Mouse (Mus musculus): ENCODE measurements around the gene Shc3.
A peak's percentile ranks its signal among the peaks of the same experiment; 100 is the strongest.

Gene Shc3

DNA sequence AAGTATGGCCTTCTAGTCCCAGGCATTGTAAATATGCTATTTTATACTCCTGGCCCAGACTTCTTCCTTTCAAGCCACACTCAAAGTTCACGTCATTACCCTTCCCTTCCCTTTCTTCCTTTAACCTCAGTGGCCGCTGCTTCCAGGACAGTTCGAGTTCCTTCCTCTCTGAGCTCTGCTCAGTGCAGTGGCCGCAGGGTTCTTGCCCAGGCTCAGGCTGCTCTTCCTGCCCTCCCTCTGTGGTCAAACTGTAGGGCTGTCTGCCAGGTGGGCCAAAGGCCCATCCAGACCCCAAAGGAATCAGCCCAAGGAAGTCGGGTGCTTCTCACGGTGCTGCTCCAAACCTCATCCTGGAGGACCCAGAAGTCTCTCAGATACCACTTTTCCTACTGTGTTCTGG is 151.4 kb downstream of the Shc3 start:
- DNase-seq (ENCODE audit: low read depth, low spot score): no peak

DNA sequence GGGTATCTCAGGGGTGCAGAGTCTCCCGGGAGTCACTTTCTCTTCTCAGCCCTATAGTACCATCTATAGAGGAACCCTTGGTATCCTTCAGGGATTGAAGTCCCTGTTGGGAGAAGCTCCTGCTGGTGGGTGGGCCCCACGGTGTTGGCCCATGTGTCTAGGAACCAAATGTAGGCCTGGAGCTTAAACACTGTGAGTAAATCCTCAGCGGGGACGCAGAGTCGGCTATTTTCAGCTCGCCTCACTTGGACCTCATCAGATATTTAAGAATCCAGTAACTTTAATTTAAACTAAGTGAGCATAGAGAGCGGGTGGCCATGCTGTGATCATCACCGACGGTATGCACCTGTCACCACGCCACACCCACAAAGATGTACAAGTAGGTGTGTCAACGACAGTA is 152.5 kb downstream of the Shc3 start:
- peak; percentile 54 for DNase-seq (ENCODE audit: low read depth, low spot score)

DNA sequence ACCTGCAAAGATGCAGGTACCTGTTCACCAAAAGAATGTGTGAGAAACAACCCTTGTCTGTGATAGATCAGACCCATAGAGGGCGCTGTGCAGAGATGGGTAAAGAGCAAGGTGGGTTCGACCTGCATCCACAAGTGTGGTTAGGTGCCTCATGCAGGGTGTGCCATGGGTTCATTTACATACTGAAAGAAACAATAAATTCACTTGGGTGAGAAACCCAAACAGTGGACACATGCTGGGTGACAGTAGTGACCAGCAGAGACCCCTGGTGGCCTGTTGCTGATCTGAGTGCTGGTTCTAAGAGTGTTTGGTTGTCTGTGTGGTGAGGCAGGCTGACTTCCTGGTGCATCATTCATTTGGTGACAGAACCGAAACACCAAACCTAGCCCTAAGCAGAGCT is 155.8 kb downstream of the Shc3 start:
- no peak for DNase-seq (ENCODE audit: low read depth, low spot score)

DNA sequence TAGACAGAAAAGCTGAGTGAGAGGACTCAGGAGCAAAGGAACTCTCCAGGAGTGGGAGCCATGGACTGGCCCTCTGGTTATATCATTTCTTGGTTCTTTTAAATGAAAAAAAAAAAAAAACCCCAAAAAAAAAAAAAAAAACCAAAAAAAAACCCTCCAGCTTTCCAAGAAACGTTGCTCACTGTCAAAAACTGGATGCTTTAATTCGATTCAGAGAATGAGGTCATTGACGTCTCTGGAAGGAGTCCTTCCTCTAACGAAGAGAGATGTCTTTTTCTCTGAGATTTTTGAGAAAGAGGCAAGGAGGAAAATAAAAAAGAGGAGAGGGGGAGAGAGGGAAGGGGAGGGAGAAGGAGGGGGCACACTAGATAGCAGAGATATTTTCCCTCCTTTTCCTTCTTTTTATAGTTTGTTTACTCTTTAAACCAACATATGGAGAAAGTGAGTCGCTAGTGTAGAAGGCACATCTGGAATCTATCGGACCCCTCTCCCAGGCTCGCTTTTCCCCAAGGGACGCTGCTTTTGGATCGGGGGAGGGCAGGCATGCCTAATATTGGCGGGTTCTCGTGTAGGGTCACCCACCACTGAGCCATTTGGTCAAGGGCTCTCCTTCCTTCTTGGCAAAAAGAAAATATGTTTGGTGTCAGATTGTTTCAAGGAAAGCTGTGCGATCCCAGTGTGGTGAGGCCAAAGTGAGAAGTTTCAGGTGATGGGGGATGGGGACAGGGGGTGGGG is 157.4 kb downstream of the Shc3 start:
- no peak for DNase-seq (ENCODE audit: low read depth, low spot score)

DNA sequence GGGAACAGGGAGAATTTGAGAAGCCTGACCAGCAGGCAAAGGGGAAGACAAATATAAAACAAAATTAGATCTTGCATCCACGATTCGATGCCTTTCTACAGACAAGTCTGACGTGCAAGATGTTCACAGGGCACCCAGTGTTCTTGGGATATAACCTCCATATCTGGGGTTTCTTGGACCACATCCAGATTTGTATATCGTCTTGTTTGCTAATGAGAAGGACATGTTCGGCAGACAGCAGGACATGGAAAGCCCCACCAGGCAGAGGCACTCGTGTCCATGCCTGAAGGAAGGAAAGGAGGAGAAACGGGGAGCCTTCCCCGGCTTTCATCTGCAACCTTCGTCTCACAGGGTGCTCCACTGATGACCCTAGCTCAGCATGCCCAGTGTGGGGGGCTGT is 158.0 kb downstream of the Shc3 start:
- DNase-seq (ENCODE audit: low read depth, low spot score): no peak

DNA sequence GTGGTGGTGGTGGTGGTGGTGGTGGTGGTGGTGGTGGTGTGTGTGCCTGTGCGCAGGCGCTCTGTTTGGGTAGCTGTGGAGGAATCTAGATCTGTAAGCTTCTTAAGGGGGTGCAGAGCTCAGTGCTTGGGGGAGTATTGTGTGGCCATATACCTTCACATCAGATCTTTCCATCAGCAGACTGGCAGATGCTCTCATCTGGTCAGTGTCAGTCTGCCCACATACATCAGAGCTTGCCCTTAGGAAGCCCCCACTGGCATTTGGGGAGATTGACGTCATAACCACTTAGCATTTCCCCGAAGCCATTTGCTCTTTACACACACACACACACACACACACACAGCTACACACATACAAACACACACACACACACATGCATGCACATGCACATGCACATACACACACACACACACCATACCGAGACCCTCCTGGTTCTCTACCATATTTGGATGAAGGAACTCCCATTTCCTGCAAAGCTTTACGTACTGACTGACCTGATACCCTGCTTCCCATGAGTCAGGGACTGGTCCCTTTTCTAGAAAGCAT is 159.2 kb downstream of the Shc3 start:
- no peak for DNase-seq (ENCODE audit: low read depth, low spot score)

DNA sequence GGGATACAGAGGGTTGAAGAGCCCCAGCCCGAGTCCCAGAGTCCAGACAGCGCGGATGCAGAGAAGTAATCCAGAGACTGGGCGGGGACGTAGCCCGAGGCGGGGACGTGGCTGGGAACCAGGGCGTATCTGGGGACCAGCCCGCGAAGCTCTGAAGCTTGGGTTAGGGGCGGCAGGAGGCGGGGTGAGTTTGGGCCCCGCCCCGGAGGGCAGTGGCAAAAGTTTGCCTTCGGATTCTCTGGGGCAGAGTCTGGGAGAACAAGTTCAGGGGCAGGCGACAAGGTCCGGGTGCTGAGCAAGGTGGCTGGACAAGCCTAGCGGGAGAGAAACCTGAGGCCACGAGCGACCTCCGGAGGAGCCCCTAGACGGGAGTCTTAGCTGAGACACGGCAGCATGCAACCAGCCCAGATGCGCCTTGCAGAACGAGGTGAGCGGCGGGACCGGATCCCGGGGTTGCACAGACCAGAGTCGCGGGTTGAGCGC is 160.7 kb downstream of the Shc3 start, which contains the start of gene S1pr3:
Gene S1pr3, plus strand, starts transcription at position 121 of the 483 bp plus-strand sequence.
- no peak for DNase-seq (ENCODE audit: low read depth, low spot score)

DNA sequence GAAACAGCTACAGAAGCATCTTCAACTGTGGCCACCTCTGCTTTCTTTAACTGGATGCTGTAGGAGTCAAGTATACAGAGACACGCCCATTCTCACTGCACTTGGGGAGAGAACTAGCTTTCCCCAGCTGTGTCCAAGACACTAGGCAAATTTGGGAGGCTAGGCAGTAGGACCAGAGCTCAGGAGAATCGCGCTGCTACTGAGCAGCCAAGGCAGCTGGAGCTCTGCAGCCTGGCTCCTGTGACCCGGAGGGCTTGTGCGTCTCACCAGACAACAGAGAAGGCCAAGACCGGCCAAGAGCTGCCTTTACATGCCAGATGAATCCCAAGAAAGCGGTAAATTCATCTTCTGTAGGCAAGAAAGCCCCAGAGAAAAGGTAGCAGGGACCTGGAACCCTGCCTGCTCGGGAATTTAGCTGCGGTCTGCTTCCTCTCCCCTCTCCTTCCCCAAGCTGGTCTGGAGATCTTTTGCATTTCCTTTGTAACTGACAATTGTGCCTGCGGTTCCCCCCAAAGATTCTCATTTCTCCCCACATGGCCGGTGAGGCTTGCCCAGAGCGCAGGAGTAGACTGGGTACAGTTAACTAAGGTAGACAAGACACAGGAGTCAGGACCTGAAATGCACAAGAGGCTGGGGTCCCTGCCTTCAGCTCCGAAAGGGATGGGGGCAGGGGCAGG is 161.5 kb downstream of the Shc3 start:
- no peak for DNase-seq (ENCODE audit: low read depth, low spot score)

DNA sequence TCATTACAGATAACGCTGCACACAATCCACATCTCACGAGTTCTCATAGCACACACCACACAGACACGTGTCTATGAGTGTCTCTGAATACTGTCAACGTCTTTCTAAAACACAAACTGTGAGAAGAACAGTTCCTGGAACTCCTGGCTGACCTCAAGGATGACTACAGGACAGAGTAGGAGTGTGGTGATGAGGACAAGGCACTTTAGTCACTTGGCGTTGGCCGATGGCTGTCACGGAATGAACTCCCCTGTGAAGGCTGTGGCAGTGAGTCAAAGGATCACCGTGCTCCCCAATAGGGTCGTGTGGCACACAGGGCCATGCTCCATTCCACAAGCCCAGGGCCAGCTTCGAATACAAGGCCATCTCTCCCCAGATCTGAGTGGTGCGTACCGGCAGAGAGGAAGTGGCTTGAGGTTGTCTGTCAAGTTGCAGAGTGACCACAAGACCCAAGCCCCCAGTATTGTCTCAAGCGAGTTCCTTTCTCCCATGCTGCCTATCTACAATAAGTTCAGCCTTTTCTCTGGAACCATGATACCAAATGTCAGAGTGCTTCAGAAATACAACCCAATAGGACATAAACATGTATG is 163.4 kb downstream of the Shc3 start:
- no peak for DNase-seq (ENCODE audit: low read depth, low spot score)

DNA sequence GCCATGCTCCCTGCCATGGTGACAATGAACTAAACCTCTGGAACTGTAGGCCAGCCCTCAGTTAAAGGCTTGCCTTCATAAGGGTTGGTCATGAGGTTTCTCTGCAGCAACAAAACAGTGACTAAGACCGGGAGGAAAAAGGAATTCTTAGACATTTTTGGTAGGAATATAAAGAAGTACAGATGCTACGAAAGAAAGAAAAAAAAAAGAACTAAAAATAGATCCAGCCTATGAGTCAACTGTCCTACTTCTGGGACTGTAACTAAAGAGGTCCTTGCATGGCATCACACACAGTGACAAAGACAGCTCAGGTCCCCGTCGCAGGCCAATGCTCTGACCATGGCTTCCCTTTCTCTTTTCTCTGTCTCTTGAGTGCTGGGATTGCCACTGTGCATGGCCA is 164.7 kb downstream of the Shc3 start:
- DNase-seq (ENCODE audit: low read depth, low spot score): peak; percentile 77

DNA sequence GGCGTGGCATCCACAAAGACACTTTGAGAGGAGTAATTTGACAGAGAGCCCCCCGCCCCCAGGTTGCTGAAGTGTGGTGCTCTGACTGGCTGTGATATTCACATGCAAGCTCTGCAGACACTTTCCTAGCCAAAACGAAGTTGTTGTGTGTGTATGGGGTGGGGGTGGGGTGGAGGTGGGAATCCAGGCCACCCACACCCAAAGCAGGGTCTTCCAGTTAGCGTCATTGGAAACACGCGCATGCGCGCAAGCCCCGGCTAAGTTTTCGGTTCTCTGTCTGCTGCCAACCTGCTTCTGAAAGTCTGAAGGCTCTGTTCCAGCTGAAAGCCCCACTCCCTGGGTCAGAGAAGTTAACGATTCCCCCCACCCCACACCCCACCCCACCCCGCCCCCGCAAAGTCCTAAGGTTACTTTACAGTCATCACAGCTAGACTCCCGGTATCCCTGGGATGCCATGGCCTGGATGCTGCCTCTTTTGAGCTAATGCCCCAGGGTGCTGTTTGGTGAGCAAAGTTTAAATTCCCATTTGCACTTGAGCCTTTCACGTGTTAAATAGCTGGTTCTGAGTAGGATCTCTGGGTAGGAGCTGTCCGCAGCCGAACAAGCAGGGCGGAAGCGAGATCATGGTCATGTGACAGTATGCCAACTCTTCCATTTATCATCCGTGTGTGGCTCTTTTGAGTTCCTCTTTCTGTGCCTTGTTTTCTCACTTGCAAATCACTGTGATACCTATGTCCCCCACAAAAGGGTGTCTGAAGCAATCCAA is 168.3 kb downstream of the Shc3 start:
- DNase-seq (ENCODE audit: low read depth, low spot score): no peak

DNA sequence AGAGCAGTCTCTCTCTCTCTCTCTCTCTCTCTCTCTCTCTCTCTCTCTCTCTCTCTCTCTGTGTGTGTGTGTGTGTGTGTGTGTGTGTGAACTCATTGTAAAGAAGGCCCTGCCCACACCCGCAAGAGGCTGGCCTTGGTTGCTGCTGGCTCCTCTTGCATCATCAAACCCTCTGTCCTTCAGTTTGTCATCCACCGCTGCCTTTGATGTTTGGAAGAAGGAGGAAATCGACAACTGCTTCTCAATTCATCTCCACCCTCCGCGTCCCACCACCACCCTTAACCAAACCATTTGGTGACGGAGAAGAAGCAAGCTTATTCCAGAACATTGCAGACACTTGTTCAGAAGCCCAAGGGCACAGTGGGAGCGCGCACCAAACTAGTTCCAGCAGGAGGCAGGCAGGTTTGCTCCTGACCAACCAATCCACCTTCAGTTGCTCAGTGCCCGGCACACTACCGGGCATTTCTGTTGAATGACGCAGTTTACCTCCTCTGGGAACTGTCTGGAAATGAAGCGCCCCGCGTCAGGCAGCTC is 169.0 kb downstream of the Shc3 start:
- DNase-seq (ENCODE audit: low read depth, low spot score): no peak

DNA sequence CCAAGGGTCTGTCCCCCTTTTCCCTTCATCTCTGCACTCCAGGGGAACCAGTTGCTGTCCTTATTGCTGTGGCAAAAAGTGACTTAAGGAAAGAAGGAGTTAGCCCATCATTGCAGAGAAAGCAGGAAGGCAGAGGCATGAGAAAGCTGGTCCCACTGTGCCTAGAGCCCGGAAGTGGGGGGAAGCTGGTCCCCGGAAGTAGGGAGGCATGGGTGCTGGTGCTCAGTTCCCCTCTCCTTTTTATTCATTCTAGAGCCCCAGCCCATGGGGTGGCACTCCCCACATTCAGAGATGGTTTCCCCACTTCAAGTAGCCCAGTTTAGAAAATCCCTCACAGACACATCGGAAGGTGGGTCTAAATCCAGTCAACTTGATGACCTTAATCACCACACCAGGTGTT is 169.7 kb downstream of the Shc3 start:
- DNase-seq (ENCODE audit: low read depth, low spot score): no peak

DNA sequence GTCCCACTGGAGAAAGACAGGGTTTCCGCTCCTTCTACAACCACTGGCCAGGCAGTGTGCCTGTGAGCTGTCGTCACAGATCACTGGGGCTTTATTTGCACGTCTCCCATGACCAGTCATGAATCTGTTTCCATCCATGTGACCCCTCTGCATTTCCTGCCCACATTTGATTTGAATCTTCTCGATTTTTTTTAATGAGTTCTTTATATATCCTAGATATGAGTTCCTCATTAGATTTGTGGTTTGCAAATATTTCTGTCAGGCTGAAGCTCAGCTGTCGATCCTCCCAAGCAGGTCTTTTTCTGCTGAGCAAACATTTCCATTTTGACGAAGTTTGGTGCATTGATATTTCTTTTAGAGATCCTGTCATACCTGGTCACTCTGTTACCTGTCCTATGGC is 171.4 kb downstream of the Shc3 start:
- no peak for DNase-seq (ENCODE audit: low read depth, low spot score)

DNA sequence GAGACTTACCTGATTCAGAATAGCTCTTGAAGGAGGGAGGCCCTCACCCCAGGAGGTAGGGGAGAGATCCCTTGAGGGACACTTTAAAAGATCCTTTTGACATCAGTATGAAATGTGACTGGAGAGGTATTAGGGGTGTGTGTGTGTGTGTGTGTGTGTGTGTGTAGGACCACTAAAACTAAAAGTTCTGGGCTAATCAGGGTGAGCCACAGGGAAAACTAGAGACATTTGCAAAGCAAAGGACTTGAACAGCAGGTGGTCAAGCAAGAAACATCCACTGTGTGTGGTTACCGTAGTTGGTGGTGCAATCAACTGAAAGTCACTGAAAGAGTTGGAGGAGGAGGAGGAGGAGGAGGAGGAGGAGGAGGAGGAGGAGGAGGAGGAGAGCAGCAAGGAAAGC is 177.0 kb downstream of the Shc3 start:
- no peak for DNase-seq (ENCODE audit: low read depth, low spot score)

DNA sequence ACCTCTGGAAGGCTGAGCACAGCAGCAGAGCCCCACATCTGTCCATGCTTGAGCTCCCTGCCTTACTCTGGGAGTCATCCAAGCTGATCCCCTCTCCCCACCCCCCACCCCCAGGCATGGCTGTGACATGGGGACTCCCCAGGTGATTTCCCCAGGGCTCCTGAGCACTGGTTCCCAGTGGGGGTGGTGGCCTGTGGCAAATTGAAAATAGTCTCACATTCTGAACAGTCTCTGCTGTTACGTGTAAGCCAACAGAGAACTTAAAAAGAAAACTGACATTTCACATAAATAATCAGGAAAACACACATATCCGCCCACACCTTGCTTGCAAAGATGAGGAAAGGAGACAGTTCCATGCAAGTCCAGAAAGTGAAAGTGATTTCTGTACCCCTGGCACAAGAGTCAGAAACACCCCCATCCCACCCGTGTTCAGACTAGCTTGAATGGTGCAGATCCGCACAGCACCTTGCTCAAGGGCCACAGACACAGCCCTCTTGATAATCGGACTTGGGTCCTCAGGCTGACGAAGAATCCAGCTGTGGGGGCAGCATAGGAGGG is 177.8 kb downstream of the Shc3 start:
- DNase-seq (ENCODE audit: low read depth, low spot score): no peak

DNA sequence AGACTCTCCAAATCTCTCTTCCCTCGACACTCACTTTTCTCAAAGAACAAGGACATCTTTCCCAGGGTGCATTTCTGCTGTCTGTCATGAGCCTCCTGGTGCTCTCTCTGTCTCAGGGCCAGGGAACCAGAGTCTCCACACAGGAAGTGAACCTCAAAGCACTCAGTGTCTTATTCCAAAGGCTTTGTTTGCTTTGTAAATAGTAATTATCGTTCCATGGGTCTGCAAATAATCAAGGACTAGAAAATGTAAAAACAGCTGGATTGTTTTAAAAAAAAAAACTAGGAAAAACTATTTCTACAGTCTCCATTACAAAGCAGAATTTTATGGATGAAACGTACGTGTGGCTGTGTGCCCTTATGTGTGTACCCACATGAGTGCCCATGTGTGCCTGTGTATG is 178.8 kb downstream of the Shc3 start:
- DNase-seq (ENCODE audit: low read depth, low spot score): no peak

DNA sequence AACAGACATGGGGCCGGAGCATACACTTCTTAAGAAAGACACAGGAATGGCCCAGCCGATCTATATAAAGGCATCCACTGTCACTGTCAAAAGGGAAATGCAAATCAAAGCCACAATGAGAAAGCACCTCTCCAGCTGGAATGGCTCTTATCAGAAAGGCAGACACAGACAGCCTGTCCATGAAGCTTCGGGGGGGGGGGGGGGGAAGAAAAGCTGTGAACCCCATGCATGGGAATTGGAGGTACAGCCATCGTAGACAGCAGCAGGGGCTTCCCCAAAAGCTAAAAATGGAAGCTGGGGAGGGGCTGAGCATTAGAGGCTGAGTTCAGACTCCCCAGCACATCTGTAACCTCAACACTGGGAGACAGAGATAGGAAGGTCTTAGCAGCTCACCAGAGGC is 181.3 kb downstream of the Shc3 start:
- DNase-seq (ENCODE audit: low read depth, low spot score): no peak

DNA sequence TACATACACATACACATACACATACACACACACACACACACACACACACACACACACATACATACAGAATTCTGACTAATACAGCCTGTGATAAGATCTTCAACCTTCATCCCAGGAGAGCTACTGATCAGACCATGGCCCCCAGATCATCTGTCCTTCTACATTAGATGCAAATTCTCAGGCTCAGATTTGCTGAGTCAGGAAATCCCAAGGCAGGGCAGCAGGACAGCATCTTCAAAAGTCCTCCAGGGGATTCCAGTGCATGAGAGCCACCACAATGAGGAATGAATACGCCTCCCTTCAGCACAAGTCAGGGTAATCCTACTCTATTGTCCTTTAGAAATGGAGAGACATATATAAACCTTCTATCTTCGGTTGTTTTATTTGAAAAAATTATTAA is 184.3 kb downstream of the Shc3 start:
- no peak for DNase-seq (ENCODE audit: low read depth, low spot score)

DNA sequence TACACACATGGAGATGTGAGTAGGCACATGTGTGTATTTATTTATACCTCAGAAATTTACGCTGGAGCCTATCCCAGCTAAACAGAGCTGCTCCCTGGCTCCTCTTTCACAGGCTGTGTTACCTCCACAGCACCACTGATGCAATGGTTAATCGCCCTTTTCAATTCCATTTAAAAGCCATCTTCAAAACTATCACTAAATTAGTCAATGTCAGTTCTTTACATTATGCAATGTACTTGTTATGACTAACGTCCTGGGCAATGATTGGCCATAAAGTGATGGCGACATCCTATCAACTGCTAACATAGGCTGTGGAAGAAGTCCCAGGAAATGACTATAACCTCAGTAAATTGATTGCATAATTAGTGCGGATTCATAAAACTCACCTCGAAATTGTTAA is 187.7 kb downstream of the Shc3 start:
- DNase-seq (ENCODE audit: low read depth, low spot score): no peak
